Mouse (Mus musculus) midbrain, embryonic 14.5 days (tissue): ENCODE results near the gene Mfap3. TPM values are rescaled to one million over a fixed set of nuclear protein-coding genes. Genes with fewer than 3 reads are reported as not detected.
"Not testable (repeated sequence)": the region's sequence is repeated elsewhere in the genome, so short reads cannot be mapped to it uniquely, and the experiment has no call there.

Experiments used
- ATAC-seq: fragments of 200-750 bp; cut with Nextera tagmentation; 2 replicates; pipeline ENCODE4 v1.8.0; 2017; ENCODE audit warnings: moderate number of reproducible peaks, moderate library complexity; ENCODE audit not compliant: low FRiP score, low TSS enrichment
- DNase-seq: peaks from one replicate; pipeline ENCODE4 v3.0.0-alpha.2; 2015
- H3K27ac ChIP-seq: fragments of 300-500 bp; sonication (generic); replicated peaks from 2 replicates; pipeline ENCODE4 v1.5.1; 2014; ENCODE audit warnings: mild to moderate bottlenecking, low read depth, low read length, moderate library complexity
- H3K27me3 ChIP-seq: fragments of 300-500 bp; sonication (generic); 2 replicates; pipeline ENCODE4 v1.6.1; 2014; ENCODE audit warnings: low read length, control low read depth, mixed read lengths; ENCODE audit not compliant: control insufficient read depth, insufficient read depth
- H3K36me3 ChIP-seq: fragments of 300-500 bp; sonication (generic); 2 replicates; pipeline ENCODE4 v1.6.1; 2014; ENCODE audit warnings: low read length, control low read depth; ENCODE audit not compliant: control insufficient read depth, insufficient read depth
- H3K4me1 ChIP-seq: fragments of 300-500 bp; sonication (generic); 2 replicates; pipeline ENCODE4 v1.6.1; 2014; ENCODE audit warnings: mild to moderate bottlenecking, antibody characterized with exemption, low read length, control low read depth; ENCODE audit not compliant: control insufficient read depth, insufficient read depth
- H3K4me2 ChIP-seq: fragments of 300-500 bp; sonication (generic); 2 replicates; pipeline ENCODE4 v1.6.1; 2014; ENCODE audit warnings: mild to moderate bottlenecking, low read length, moderate library complexity
- H3K4me3 ChIP-seq: fragments of 300-500 bp; sonication (generic); replicated peaks from 2 replicates; pipeline ENCODE4 v1.5.1; 2014; ENCODE audit warnings: low read depth, low read length
- H3K9ac ChIP-seq: fragments of 300-500 bp; sonication (generic); replicated peaks from 2 replicates; pipeline ENCODE4 v1.6.1; 2014; ENCODE audit warnings: mild to moderate bottlenecking, low read length, moderate library complexity
- H3K9me3 ChIP-seq: fragments of 300-500 bp; sonication (generic); 2 replicates; pipeline ENCODE4 v1.6.1; 2016; ENCODE audit warnings: low read length, control low read depth, mixed read lengths; ENCODE audit not compliant: control insufficient read depth
- WGBS: fragments of 180-500 bp; shearing (Covaris S2); extraction: QIAGEN DNeasy Blood & Tissue Kit; methylation state at CpG from one replicate; pipeline ENCODE4 v1.1.7; 2014; 5-methylcytosine and 5-hydroxymethylcytosine counted together
- polyA plus RNA-seq: library from polyadenylated mRNA; unstranded; fragments of >200 nt; fragmentation: Nextera tagmentation; extraction: Ambion mirVana; gene quantifications from 2 replicates; pipeline ENCODE4 v1.2.1, GENCODE M21; 2014

The Mfap3 gene
- polyA plus RNA-seq, 1 experiment from 2014 or later = 68.1 TPM

GRCm38 (mm10) chr11:57535912-57536311 lies 17.4 kb downstream of the Mfap3 start:
- no peak overlapping the region for H3K4me2 ChIP-seq
- no peak for ATAC-seq
- no peak for DNase-seq
- H3K9me3 ChIP-seq = no peaks in the 10 kb centered on the region
- H3K27ac ChIP-seq = no peak overlapping the region
- H3K36me3 ChIP-seq = peaks cover 17% of the 10 kb centered on the region
- peaks cover 14% of the 10 kb centered on the region for H3K4me1 ChIP-seq
- H3K4me3 ChIP-seq = no peak overlapping the region
- 79% methylated on average over 5 of the region's 5 CpGs for WGBS
- H3K9ac ChIP-seq = no peak overlapping the region
- no peaks in the 10 kb centered on the region for H3K27me3 ChIP-seq

DNA sequence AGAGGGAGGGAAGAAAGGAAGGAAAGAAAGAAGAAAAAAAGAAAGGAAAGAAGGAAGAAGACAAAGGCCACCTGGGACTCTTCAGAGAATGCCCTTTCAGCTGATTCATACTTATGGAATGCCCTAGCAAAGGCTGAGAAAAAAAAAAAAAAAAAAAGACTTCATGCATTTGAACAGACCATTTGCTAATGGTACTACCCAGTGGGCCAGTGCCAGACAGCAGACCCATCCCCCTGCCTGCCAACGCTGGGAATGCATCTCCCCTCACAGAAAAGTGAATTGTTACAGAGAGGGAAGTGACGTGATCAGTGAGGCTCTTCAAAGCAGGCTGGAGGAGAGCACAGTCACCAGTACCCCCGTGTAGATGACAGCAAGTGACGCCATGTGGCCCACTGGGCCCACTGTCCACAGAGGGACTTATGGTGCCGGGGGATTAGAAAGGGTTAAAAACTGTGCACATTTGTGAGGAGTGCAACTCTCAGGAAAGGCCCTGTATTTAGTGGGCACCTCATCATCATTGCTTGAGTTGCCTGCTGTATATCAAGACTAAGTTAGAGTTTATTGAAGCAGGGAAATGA lies 21.5 kb downstream of the Mfap3 start:
- WGBS = 65% methylated on average over 5 of the region's 5 CpGs
- no peaks in the 10 kb centered on the region for H3K36me3 ChIP-seq
- no peak overlapping the region for H3K9ac ChIP-seq
- DNase-seq (no peak), ATAC-seq (no peak)
- no peak overlapping the region for H3K4me3 ChIP-seq
- H3K9me3 ChIP-seq = no peaks in the 10 kb centered on the region
- H3K27me3 ChIP-seq = no peaks in the 10 kb centered on the region
- no peak overlapping the region for H3K4me2 ChIP-seq
- no peaks in the 10 kb centered on the region for H3K4me1 ChIP-seq
- H3K27ac ChIP-seq = 0 out of 2 replicates have a peak overlapping the region, but pooled peaks have one; percentile 52

DNA sequence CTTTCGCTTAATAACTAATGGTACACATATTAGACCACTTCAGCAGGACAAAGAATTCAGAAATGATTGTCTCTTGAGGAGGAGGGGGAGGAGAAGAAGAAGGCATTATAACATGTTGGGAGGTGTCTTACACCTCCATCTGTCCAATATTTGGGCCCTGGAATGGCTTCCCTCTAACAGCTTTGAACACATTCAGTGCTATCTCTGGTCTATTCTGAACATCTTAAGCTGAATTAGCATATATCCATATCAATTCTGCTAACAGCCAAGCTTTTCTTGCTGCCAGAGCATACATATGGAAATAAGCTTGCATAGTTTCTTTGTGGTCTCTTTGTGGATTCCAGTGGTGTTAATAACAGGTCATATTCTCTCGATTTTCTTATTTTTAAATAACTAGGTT lies 22.2 kb downstream of the Mfap3 start:
- Histone ChIP-seq H3K36me3 (no peaks in the 10 kb centered on the region), H3K9ac (no peak overlapping the region), H3K27ac (0 out of 2 replicates have a peak overlapping the region, but pooled peaks have one; percentile 52), H3K4me2 (no peak overlapping the region), H3K27me3 (no peaks in the 10 kb centered on the region), H3K9me3 (no peaks in the 10 kb centered on the region), H3K4me1 (no peaks in the 10 kb centered on the region), H3K4me3 (no peak overlapping the region)
- DNase-seq (no peak), ATAC-seq (no peak)
- WGBS = 66% methylated on average over 2 of the region's 2 CpGs

DNA sequence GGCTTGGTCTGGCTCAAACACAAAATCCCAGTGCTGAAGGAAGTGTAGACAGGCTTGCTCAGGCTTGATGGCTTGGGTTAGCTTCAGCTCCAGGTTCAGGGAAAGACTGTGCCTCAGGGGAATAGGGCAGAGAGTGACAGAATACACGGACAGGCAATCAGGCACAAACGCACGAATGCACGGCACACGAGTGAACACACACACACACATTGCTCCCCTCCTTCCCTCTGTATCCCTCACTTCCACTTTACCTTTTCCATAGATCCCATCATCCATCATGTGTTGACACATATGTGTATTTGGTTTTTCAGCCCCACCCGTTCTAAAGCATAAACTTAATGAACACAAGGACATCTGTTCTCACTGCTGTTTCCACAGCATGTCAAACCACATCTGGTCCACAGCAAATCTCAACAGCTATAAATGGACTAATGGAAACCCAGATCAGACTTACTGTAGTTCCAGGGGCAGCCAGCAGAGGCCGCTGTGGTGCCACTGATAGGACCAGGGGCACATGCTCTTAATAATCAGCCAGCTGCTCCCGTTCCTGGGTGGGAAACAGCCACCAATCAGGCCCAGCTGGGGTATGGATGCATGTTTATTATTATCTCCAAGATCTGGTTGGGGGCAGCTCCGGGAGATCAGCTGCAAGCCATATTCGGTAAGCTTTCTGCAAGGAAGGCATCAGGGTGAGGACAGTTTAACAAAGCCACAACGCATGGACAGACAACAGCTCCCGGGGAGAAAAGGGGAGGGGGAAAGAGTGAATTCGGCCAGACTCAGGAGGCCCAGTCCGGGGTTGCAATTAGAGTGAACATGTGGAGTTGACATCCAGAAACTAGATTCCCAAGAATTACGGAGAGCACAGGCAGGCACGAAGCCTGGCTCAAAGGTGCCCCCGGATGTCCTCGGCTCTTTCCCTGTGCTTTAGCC lies 30.4 kb downstream of the Mfap3 start:
- Histone ChIP-seq H3K27me3 (no peaks in the 10 kb centered on the region), H3K4me2 (peak overlapping the region; percentile 41), H3K36me3 (no peaks in the 10 kb centered on the region), H3K9ac (no peak overlapping the region), H3K9me3 (no peaks in the 10 kb centered on the region), H3K4me1 (peaks cover 27% of the 10 kb centered on the region), H3K4me3 (no peak overlapping the region), H3K27ac (peak overlapping the region; percentile 55)
- peak; percentile 94 for DNase-seq
- WGBS = 23% methylated on average over 18 of the region's 18 CpGs
- ATAC-seq = peak; percentile 72

GRCm38 (mm10) chr11:57550230-57550629 lies 31.8 kb downstream of the Mfap3 start:
- no peak overlapping the region for H3K9ac ChIP-seq
- peak; percentile 30 for DNase-seq
- no peak for ATAC-seq
- no peak overlapping the region for H3K4me2 ChIP-seq
- H3K27me3 ChIP-seq = no peaks in the 10 kb centered on the region
- H3K4me1 ChIP-seq = peaks cover 28% of the 10 kb centered on the region
- H3K9me3 ChIP-seq = no peaks in the 10 kb centered on the region
- H3K4me3 ChIP-seq = no peak overlapping the region
- no peak overlapping the region for H3K27ac ChIP-seq
- 91% methylated on average over 2 of the region's 2 CpGs for WGBS
- no peaks in the 10 kb centered on the region for H3K36me3 ChIP-seq

DNA sequence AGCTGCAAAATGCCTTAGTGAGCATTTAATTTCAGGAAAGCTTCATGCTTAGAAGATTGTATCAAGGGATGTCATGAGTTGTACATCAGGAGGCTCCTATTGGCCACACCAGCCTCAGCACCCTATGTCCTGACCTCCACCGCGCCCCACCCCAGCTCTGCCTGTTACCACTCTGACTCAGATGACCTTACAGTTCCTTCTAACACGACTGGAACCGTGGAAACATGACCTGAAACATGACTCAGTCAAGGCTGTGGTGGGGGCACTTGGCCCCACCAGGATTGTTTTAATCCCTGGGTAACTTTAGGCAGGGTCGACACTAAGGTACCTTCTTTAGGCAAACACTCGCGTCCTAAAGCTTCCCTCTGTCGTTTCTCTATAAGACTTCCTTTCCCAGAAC lies 32.6 kb downstream of the Mfap3 start:
- Histone ChIP-seq H3K9me3 (no peaks in the 10 kb centered on the region), H3K27me3 (no peaks in the 10 kb centered on the region), H3K4me2 (no peak overlapping the region), H3K9ac (no peak overlapping the region), H3K4me1 (peaks cover 28% of the 10 kb centered on the region), H3K4me3 (no peak overlapping the region), H3K27ac (no peak overlapping the region), H3K36me3 (no peaks in the 10 kb centered on the region)
- 92% methylated on average over 8 of the region's 8 CpGs for WGBS
- DNase-seq (no peak), ATAC-seq (no peak)

DNA sequence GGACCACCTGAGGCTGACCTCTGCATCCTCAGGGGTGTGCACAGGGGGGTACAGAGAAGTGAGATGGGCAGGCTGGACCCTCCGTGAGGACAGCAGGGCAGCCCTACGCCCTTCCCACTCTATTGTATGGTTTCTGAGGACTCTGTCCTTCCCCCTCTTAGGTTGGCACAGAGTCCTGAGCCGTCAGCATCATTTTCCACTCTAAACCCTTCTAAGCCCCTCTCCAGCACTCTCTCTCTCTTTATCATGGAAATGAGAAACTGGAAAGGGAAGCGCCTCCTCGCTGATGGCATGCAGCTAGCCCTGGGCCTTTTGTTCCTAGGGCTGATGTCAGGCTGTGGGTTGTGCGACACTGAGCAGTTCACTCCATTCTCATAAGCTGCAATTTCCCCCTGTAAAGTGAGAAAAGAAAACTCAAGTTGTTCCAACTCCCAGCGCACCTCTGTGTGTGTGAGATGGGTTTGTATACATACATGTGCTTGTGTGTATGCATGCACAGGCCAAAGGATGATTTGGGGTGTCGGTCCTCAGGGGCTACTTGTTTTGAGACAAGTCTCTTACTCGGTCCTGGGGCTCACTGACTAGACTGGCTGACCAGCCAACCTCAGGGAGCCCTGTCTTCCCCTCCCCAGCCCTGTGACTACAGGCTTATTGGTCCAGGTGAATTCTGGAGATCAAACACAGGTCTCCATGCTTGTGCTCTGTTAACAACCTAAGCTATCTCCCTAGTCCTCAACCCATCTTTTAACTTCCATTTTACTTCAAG lies 34.7 kb downstream of the Mfap3 start:
- Histone ChIP-seq H3K4me3 (no peak overlapping the region), H3K27me3 (no peaks in the 10 kb centered on the region), H3K36me3 (no peaks in the 10 kb centered on the region), H3K27ac (peak overlapping the region; percentile 67), H3K4me1 (peaks cover 25% of the 10 kb centered on the region), H3K9me3 (no peaks in the 10 kb centered on the region), H3K9ac (no peak overlapping the region), H3K4me2 (no peak overlapping the region)
- WGBS = 6% methylated on average over 9 of the region's 9 CpGs
- peak; percentile 79 for DNase-seq
- ATAC-seq = peak; percentile 81

DNA sequence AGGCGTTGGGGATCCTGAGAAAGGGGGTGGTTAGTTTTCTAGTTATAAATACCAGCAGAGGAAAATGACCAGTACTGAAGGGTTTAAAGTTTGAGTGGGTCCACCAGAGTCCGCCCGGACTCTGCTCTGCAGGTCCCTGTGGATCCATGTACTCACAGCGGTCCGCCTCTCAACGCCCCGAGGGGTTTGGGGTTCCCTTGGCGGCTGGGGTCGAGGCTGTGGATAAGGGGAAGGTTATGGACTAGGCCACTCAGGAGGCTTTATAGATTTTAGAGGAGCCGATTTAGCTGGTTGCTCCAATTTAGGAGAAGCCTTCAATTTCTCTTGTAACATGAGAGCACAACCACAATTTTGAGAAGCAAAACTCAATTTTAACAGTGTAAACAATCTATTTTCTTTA lies 39.5 kb downstream of the Mfap3 start:
- not testable (repeated sequence) for H3K9me3 ChIP-seq, H3K36me3 ChIP-seq, H3K27me3 ChIP-seq, DNase-seq, H3K4me2 ChIP-seq, H3K4me3 ChIP-seq, H3K27ac ChIP-seq, H3K9ac ChIP-seq, ATAC-seq
- H3K4me1 ChIP-seq = peaks cover 11% of the 10 kb centered on the region
- 96% methylated on average over 9 of the region's 10 CpGs for WGBS
